8 mouse cellular contexts compared by ENCODE assay signal in the genomic region with DNA sequence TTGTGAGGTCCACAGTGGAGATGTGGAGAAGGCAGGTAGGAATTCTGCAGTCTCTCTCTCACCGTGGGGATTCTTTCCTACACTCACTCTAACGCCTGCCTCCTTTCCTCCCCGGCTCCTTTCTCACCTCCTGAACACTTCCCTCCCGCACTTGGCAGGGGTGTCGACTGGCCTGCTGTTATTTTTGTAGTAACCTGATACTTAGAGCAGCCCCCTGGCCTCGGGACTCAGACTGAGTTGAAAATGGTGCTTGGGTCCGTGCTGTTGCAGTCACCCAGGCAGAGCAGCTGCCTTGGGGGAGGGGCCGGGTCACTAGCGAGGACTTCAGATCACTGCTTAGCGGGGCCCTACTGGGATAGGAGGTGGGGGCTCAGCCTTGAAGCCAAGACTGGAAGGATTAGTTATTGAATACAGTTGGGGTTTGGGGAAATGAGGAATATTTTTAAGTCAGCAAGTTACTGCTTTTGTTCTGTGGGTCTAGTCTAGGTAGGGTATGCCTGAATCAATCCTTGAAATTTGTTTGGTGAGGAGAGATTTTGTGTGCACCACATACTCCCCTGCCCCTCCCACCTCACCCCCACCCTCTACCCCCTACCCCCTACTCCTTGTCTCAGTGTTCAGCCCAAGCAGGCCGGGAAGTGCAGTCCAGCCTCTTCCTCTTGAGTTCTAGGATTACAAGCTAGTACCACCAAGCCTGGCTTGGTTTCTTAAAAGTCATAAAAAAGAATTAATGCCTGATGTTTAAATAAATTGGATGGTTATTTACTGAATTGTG.
A peak's percentile ranks its signal among the peaks of the same experiment; 100 is the strongest.
DNase-seq lines count a peak whose midpoint lies in the region; ATAC-seq and TF ChIP-seq lines count a peak whose summit lies in the region.

No protein-coding gene starts in this region.

- no peaks in the 10 kb centered on the region for H3K9me3 ChIP-seq in stomach, postnatal 0 days (ENCODE audit: control insufficient read depth, low read length)

- peak overlapping the region; percentile 23; the same call in 1 of the 2 replicates for H3K4me2 ChIP-seq in stomach, postnatal 0 days (replicated peaks; ENCODE audit: low read depth)

- intact Hi-C loops in gastrocnemius, postnatal 36 days (cut with DNase I) = loop anchor here (5.0 kb wide), 1 partner anchor 62 kb away; no protein-coding TSS in a partner anchor

- H3K27ac ChIP-seq in stomach, postnatal 0 days (replicated peaks) = peak overlapping the region; percentile 63

- DNase-seq in urinary bladder, postnatal 14 days (ENCODE audit: low spot score) = peak; percentile 30
- DNase-seq in urinary bladder, adult 2 months (ENCODE audit: low spot score) = no peak
- DNase-seq in gastrocnemius, postnatal 36 days = peak; percentile 41
- peak; percentile 64 for DNase-seq in kidney, adult 18-20 months
- DNase-seq in lung, postnatal 10 days = peak; percentile 46
- peak; percentile 52 for DNase-seq in stomach, postnatal 0 days (ENCODE audit: low spot score)
- no peak for DNase-seq in urinary bladder, postnatal 10 days (ENCODE audit: low spot score)

- WGBS in stomach, postnatal 0 days = 13% methylated on average over 11 of the region's 11 CpGs

- peak; percentile 71; the same call in 1 of the 2 replicates for ATAC-seq in stomach, postnatal 0 days (ENCODE audit: low FRiP score, low TSS enrichment)
- no peak for ATAC-seq in erythroblast, adult 5-6 weeks (replicated peaks; ENCODE audit: low FRiP score, poor library complexity, severe bottlenecking)

- peaks cover 11% of the 10 kb centered on the region; the same call in 1 of the 2 replicates for H3K4me1 ChIP-seq in stomach, postnatal 0 days (replicated peaks; ENCODE audit: control insufficient read depth, insufficient read depth)

- H3K9ac ChIP-seq in stomach, postnatal 0 days (ENCODE audit: low read length) = peak overlapping the region; percentile 13; the same call in 1 of the 2 replicates

- no peak for TF ChIP-seq EP300 in stomach, postnatal 0 days (optimal IDR thresholded peaks at IDR 0.05)

- no peaks in the 10 kb centered on the region for H3K36me3 ChIP-seq in stomach, postnatal 0 days (ENCODE audit: control insufficient read depth, insufficient read depth, low read length)

- H3K27me3 ChIP-seq in stomach, postnatal 0 days (ENCODE audit: control insufficient read depth, insufficient read depth, low read length) = no peaks in the 10 kb centered on the region

- TF ChIP-seq CTCF in stomach, postnatal 0 days (IDR thresholded peaks at IDR 0.05; ENCODE audit: low read depth) = no peak

- H3K4me3 ChIP-seq in stomach, postnatal 0 days (ENCODE audit: low read depth, low read length) = no peak overlapping the region

Comparison
In these comparisons a context has a peak if more than half of its experiments do, and no peak if none do; other contexts are left out.
1. DNase-seq: peak in urinary bladder, postnatal 14 days (single experiment), gastrocnemius, postnatal 36 days (2 of 2), kidney, adult 18-20 months (single experiment), lung, postnatal 10 days (single experiment) and stomach, postnatal 0 days (single experiment); none in urinary bladder, adult 2 months (single experiment) and urinary bladder, postnatal 10 days (single experiment).